Mouse (Mus musculus) G1E (cell line): ENCODE results near the gene Mybl2. TPM values are rescaled to one million over a fixed set of nuclear protein-coding genes. Genes with fewer than 3 reads are reported as not detected.

Source experiments
- ATAC-seq: 2 replicates; pipeline ENCODE4 v1.8.0; 2016; ENCODE audit warnings: mild to moderate bottlenecking; ENCODE audit not compliant: insufficient number of reproducible peaks, poor library complexity, low FRiP score, severe bottlenecking; ENCODE audit errors: extremely low read depth
- DNase-seq: peaks from one replicate; pipeline ENCODE4 v3.0.0; 2012; ENCODE audit warnings: low spot score
- H3K27me3 ChIP-seq: 2 replicates; pipeline ENCODE4 v1.6.1; 2012; ENCODE audit warnings: mild to moderate bottlenecking, low read length, inconsistent platforms; ENCODE audit not compliant: insufficient read depth
- H3K36me3 ChIP-seq: replicated peaks from 2 replicates; pipeline ENCODE3; 2012; ENCODE audit warnings: mild to moderate bottlenecking, inconsistent platforms
- H3K4me1 ChIP-seq: 2 replicates; pipeline ENCODE4 v1.6.1; 2012; ENCODE audit warnings: low read depth, low read length, inconsistent platforms, mixed read lengths; ENCODE audit not compliant: insufficient read depth
- H3K4me3 ChIP-seq: 2 replicates; pipeline ENCODE4 v1.5.1; 2012; ENCODE audit warnings: low read depth, mild to moderate bottlenecking, inconsistent platforms, low read length, moderate library complexity, mixed read lengths
- H3K9me3 ChIP-seq: replicated peaks from 2 replicates; pipeline ENCODE4 v1.6.1; 2012; ENCODE audit warnings: inconsistent platforms
- CTCF ChIP-seq: IDR thresholded peaks from 2 replicates; pipeline ENCODE4 v1.5.1; 2012; ENCODE audit warnings: low read depth, low read length, inconsistent platforms, mixed read lengths
- GATA1 ChIP-seq: IDR thresholded peaks from 2 replicates; pipeline ENCODE4 v1.6.1; 2012; ENCODE audit warnings: borderline replicate concordance, low read length, inconsistent platforms, mixed read lengths
- GATA2 ChIP-seq: IDR thresholded peaks from 2 replicates; pipeline ENCODE4 v1.6.1; 2012; ENCODE audit warnings: low read depth, low read length, inconsistent platforms, borderline replicate concordance
- POLR2AphosphoS5 ChIP-seq: IDR thresholded peaks from 2 replicates; pipeline ENCODE4 v1.6.1; 2012; ENCODE audit warnings: low read depth, low read length, inconsistent platforms; ENCODE audit not compliant: insufficient replicate concordance
- TAL1 ChIP-seq: conservative IDR thresholded peaks from 2 replicates; pipeline ENCODE4 v1.6.1; 2012; ENCODE audit warnings: low read depth, low read length, inconsistent platforms, mixed read lengths
- polyA plus RNA-seq: library from polyadenylated mRNA; stranded (reverse); fragments of >175 nt; gene quantifications from 2 replicates; pipeline ENCODE4 v1.2.3, GENCODE M21; 2012
- total RNA-seq, 2 experiments: library from RNA; stranded (forward) in 1 of 2; stranded (reverse) in 1 of 2; fragments of 200-1000 nt in 1 of 2; fragments of >200 nt in 1 of 2; fragmentation: Nextera tagmentation in 1 of 2; gene quantifications; 2 replicates each; pipeline ENCODE4 v1.2.3; 2014 to 2017

Gene Mybl2
- total and polyA plus RNA-seq, 3 experiments = 43.8 to 122 (median 55.2) TPM

GRCm38 (mm10) chr2:163132314-163132713 is 77.8 kb downstream of the Mybl2 start:
- no peaks in the 10 kb centered on the region for H3K36me3 ChIP-seq
- no peaks in the 10 kb centered on the region for H3K27me3 ChIP-seq
- no peak overlapping the region for H3K4me3 ChIP-seq
- H3K4me1 ChIP-seq = no peaks in the 10 kb centered on the region
- no peaks in the 10 kb centered on the region for H3K9me3 ChIP-seq
- ATAC-seq (no peak), DNase-seq (no peak)
- TF ChIP-seq GATA2 (no peak), CTCF (no peak), POLR2AphosphoS5 (no peak), TAL1 (no peak), GATA1 (no peak)

Other genes with a start within 250 kb of the Mybl2 start
- 200 and 211 TPM in 2 replicates for gene Srsf6, start 123.2 kb upstream of the Mybl2 start, total RNA-seq (2014; fragmentation: Nextera tagmentation)
- 210 and 218 TPM in 2 replicates for gene Srsf6, start 123.2 kb upstream of the Mybl2 start, total RNA-seq (2017)
- gene Srsf6, start 123.2 kb upstream of the Mybl2 start, polyA plus RNA-seq = 92.6 and 126 TPM in 2 replicates
- not detected in 2 replicates for gene L3mbtl1, start 111.2 kb upstream of the Mybl2 start, total RNA-seq (2014; fragmentation: Nextera tagmentation)
- 0.23 TPM in 1 of 2 replicates, not detected in the other for gene L3mbtl1, start 111.2 kb upstream of the Mybl2 start, total RNA-seq (2017)
- gene L3mbtl1, start 111.2 kb upstream of the Mybl2 start, polyA plus RNA-seq = not detected in 2 replicates
- gene Sgk2, start 67.4 kb upstream of the Mybl2 start, total RNA-seq (2014; fragmentation: Nextera tagmentation) = not detected in 2 replicates
- gene Sgk2, start 67.4 kb upstream of the Mybl2 start, total RNA-seq (2017) = 0.41 TPM in 1 of 2 replicates, not detected in the other
- gene Sgk2, start 67.4 kb upstream of the Mybl2 start, polyA plus RNA-seq = not detected in 2 replicates
- gene Ift52, start 37.3 kb upstream of the Mybl2 start, total RNA-seq (2014; fragmentation: Nextera tagmentation) = 40.9 and 43.8 TPM in 2 replicates
- gene Ift52, start 37.3 kb upstream of the Mybl2 start, total RNA-seq (2017) = 23.9 and 27.8 TPM in 2 replicates
- gene Ift52, start 37.3 kb upstream of the Mybl2 start, polyA plus RNA-seq = 4.6 and 6.4 TPM in 2 replicates
- not detected in 2 replicates for gene Gtsf1l, start 33.2 kb downstream of the Mybl2 start, total RNA-seq (2014; fragmentation: Nextera tagmentation)
- gene Gtsf1l, start 33.2 kb downstream of the Mybl2 start, total RNA-seq (2017) = 0.38 TPM in 1 of 2 replicates, not detected in the other
- gene Gtsf1l, start 33.2 kb downstream of the Mybl2 start, polyA plus RNA-seq = not detected in 2 replicates
- gene Tox2, start 148.4 kb downstream of the Mybl2 start, total RNA-seq (2014; fragmentation: Nextera tagmentation) = not detected in 2 replicates
- gene Tox2, start 148.4 kb downstream of the Mybl2 start, total RNA-seq (2017) = not detected in 2 replicates
- gene Tox2, start 148.4 kb downstream of the Mybl2 start, polyA plus RNA-seq = not detected in 2 replicates